Mouse (Mus musculus): ENCODE data around the gene Fbxl19.
"Not testable (repeated sequence)": the region's sequence is repeated elsewhere in the genome, so short reads cannot be mapped to it uniquely, and the experiment has no call there.

The Fbxl19 gene

GRCm38 (mm10) chr7:127768346-127768996 lies 24.1 kb downstream of the Fbxl19 start:
- no peak for DNase-seq (ENCODE audit: low read depth)

- DNase-seq (ENCODE audit: low read depth), result peak; percentile 98
These were observed 24.8 kb downstream of the Fbxl19 start for GRCm38 (mm10) chr7:127768997-127769593.

GRCm38 (mm10) chr7:127769651-127770038 lies 25.3 kb downstream of the Fbxl19 start, which contains the start of gene Orai3:
Gene Orai3, plus strand, starts transcription at chr7:127769815.
- peak; percentile 66 for DNase-seq (ENCODE audit: low read depth)

GRCm38 (mm10) chr7:127770039-127770905 lies 25.9 kb downstream of the Fbxl19 start:
- no peak for DNase-seq (ENCODE audit: low read depth)

- DNase-seq (ENCODE audit: low read depth), result no peak
These were observed 26.9 kb downstream of the Fbxl19 start for GRCm38 (mm10) chr7:127771262-127771661.

GRCm38 (mm10) chr7:127772080-127772479 lies 27.7 kb downstream of the Fbxl19 start:
- DNase-seq (ENCODE audit: low read depth), result no peak

GRCm38 (mm10) chr7:127772557-127772956 lies 28.2 kb downstream of the Fbxl19 start:
- DNase-seq (ENCODE audit: low read depth), result no peak

- no peak for DNase-seq (ENCODE audit: low read depth)
These were observed 29.5 kb downstream of the Fbxl19 start for GRCm38 (mm10) chr7:127773664-127774384.

GRCm38 (mm10) chr7:127775837-127776236 lies 31.5 kb downstream of the Fbxl19 start:
- not testable (repeated sequence) for DNase-seq (ENCODE audit: low read depth)

GRCm38 (mm10) chr7:127776426-127776825 lies 32.1 kb downstream of the Fbxl19 start, which contains the start of gene Setd1a:
Gene Setd1a, plus strand, starts transcription at chr7:127776670.
- peak; percentile 53 for DNase-seq (ENCODE audit: low read depth)

GRCm38 (mm10) chr7:127776878-127777473 lies 32.6 kb downstream of the Fbxl19 start:
- peak; percentile 62 for DNase-seq (ENCODE audit: low read depth)

GRCm38 (mm10) chr7:127777474-127778266 lies 33.3 kb downstream of the Fbxl19 start:
- no peak for DNase-seq (ENCODE audit: low read depth)

GRCm38 (mm10) chr7:127778350-127778749 lies 34.0 kb downstream of the Fbxl19 start:
- no peak for DNase-seq (ENCODE audit: low read depth)

GRCm38 (mm10) chr7:127785308-127785707 lies 41.0 kb downstream of the Fbxl19 start, which contains the start of gene Gm49388:
Gene Gm49388, plus strand, starts transcription at chr7:127785608.
- no peak for DNase-seq (ENCODE audit: low read depth)

- no peak for DNase-seq (ENCODE audit: low read depth)
These were observed 52.9 kb downstream of the Fbxl19 start for GRCm38 (mm10) chr7:127797076-127797845.

- DNase-seq (ENCODE audit: low read depth), result no peak
These were observed 54.2 kb downstream of the Fbxl19 start for GRCm38 (mm10) chr7:127798591-127798990.

- no peak for DNase-seq (ENCODE audit: low read depth)
These were observed 54.9 kb downstream of the Fbxl19 start for GRCm38 (mm10) chr7:127799211-127799610.

- DNase-seq (ENCODE audit: low read depth), result no peak
These were observed 55.4 kb downstream of the Fbxl19 start for GRCm38 (mm10) chr7:127799738-127800137.

- peak; percentile 78 for DNase-seq (ENCODE audit: low read depth)
These were observed 56.2 kb downstream of the Fbxl19 start, which contains the start of gene Hsd3b7 for GRCm38 (mm10) chr7:127800435-127801009. Gene Hsd3b7, plus strand, starts transcription at chr7:127800604.
